Mouse (Mus musculus): ENCODE results near the gene Smarca4. TPM values are rescaled to one million over a fixed set of nuclear protein-coding genes. Genes with fewer than 3 reads are reported as not detected.

Smarca4 gene
- total RNA-seq, 2 experiments from 2014 or later = 74.6 to 80.8 TPM

DNA sequence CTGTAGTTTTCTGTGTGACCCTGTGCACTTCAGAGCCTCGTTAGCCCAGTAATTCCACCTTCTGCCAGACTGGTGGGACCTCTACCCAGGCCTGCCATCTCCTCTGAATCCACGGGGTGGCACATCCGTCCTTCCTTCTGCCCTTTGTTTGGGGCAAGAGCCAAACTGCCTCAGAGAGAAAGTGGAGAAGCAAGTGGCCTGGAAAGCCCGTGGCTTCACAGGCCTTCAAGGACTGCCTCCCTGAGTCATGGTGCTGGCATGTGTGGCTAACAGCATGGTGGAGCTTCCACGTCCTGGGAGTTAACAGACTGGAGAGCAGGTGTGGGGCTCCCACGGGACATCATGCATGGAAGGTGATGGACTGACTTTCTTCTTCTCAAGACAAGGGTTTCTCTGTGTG is 135.4 kb downstream of the Smarca4 start:
- peak; percentile 80 for DNase-seq

GRCm38 (mm10) chr9:21752252-21752792 is 136.4 kb downstream of the Smarca4 start:
- DNase-seq = peak; percentile 51 to 56

Small RNA genes within 50 kb of the gene (microRNA-seq; reads per million reads assigned to microRNA genes)
- gene Mir1946b = not detected

Other genes starting within 250 kb of the Smarca4 start
- 10 to 100 TPM; 52.6 to 66.1 TPM for gene Ilf3, start 248.3 kb upstream of the Smarca4 start, total RNA-seq (2021)
- 10 to 100 TPM; 13.6 to 17.7 TPM for gene Qtrt1, start 204.3 kb upstream of the Smarca4 start, total RNA-seq (2021)
- gene Dnm2, start 191.3 kb upstream of the Smarca4 start, total RNA-seq (2021) = 100 to 1,000 TPM in 1 of 2 experiments, 10 to 100 TPM in 1; 99.8 to 102 TPM
- 10 to 100 TPM; 30.3 to 39.1 TPM for gene Tmed1, start 105.9 kb upstream of the Smarca4 start, total RNA-seq (2021)
- gene AB124611, start 90.0 kb upstream of the Smarca4 start, total RNA-seq (2021) = 1 to 10 TPM; 1.5 to 2.9 TPM
- 10 to 100 TPM; 42.2 to 45.0 TPM for gene Carm1, start 69.3 kb upstream of the Smarca4 start, total RNA-seq (2021)
- gene Timm29, start 23.4 kb upstream of the Smarca4 start, total RNA-seq (2021) = 10 to 100 TPM; 57.4 to 68.8 TPM
- gene Yipf2, start 23.3 kb upstream of the Smarca4 start, total RNA-seq (2021) = 10 to 100 TPM; 23.3 to 39.1 TPM
- gene Ldlr, start 107.3 kb downstream of the Smarca4 start, total RNA-seq (2021) = 100 to 1,000 TPM; 119 to 184 TPM
- 1 to 10 TPM; 2.3 to 3.9 TPM for gene Spc24, start 144.1 kb downstream of the Smarca4 start, total RNA-seq (2021)
- 10 to 100 TPM; 31.2 to 38.3 TPM for gene Kank2, start 182.6 kb downstream of the Smarca4 start, total RNA-seq (2021)
- 1 to 10 TPM; 7.5 to 8.7 TPM for gene Angptl8, start 219.3 kb downstream of the Smarca4 start, total RNA-seq (2021)
- 10 to 100 TPM; 31.2 to 40.7 TPM for gene Dock6, start 236.5 kb downstream of the Smarca4 start, total RNA-seq (2021)

Measured in adrenal gland, postnatal 36 days (tissue).